Mouse (Mus musculus) embryonic facial prominence, embryonic 10.5 days (tissue): ENCODE results near the gene Kcna3. TPM values are rescaled to one million over a fixed set of nuclear protein-coding genes. Genes with fewer than 3 reads are reported as not detected.

ENCODE experiments used
- DNase-seq: peaks from one replicate; pipeline ENCODE4 v3.0.0-alpha.2; 2017; ENCODE audit warnings: low spot score
- H3K27ac ChIP-seq: fragments of 300-500 bp; sonication (generic); replicated peaks from 2 replicates; pipeline ENCODE4 v1.5.1; 2016; ENCODE audit warnings: mild to moderate bottlenecking
- H3K27me3 ChIP-seq: fragments of 300-500 bp; sonication (generic); replicated peaks from 2 replicates; pipeline ENCODE4 v1.6.1; 2016; ENCODE audit warnings: low read depth, mild to moderate bottlenecking; ENCODE audit not compliant: poor library complexity, severe bottlenecking
- H3K36me3 ChIP-seq: fragments of 300-500 bp; sonication (generic); replicated peaks from 2 replicates; pipeline ENCODE4 v1.6.1; 2016; ENCODE audit warnings: mild to moderate bottlenecking, moderate library complexity
- H3K4me1 ChIP-seq: fragments of 300-500 bp; sonication (generic); 2 replicates; pipeline ENCODE4 v1.6.1; 2016
- H3K4me3 ChIP-seq: fragments of 300-500 bp; sonication (generic); 2 replicates; pipeline ENCODE4 v1.5.1; 2016; ENCODE audit warnings: mild to moderate bottlenecking, moderate library complexity
- H3K9me3 ChIP-seq: fragments of 300-500 bp; sonication (generic); 2 replicates; pipeline ENCODE4 v1.6.1; 2016; ENCODE audit warnings: mild to moderate bottlenecking
- WGBS: fragments of 180-500 bp; shearing (Covaris S2); methylation state at CpG from one replicate; pipeline ENCODE4 v1.1.7; 2016; 5-methylcytosine and 5-hydroxymethylcytosine counted together
- polyA plus RNA-seq: library from polyadenylated mRNA; unstranded; fragments of >200 nt; fragmentation: Nextera tagmentation; extraction: Ambion mirVana; gene quantifications from 2 replicates; pipeline ENCODE4 v1.2.1, GENCODE M21; 2016

The Kcna3 gene
- polyA plus RNA-seq, 1 experiment from 2014 or later, result 2.3 TPM

DNA sequence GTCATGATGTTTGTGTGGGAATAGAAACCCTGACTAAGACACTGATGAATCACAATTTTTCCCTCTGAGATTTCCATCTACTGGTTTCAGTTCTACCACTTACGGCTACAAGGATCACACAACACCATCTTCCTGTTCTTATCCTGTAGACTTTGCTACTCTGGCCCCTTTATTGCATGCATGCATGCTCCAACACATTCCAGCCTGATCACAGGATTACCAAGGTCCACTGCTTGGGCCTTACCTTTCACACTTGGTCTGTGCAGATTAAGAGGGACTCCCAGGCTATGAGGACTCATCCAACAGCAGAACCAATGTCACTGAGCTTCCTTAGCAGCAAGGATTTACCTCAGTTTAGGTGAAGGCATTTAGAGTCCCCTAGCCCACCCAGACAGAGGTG is 39.7 kb downstream of the Kcna3 start:
- Histone ChIP-seq H3K27me3 (no peaks in the 10 kb centered on the region), H3K9me3 (no peaks in the 10 kb centered on the region), H3K36me3 (no peaks in the 10 kb centered on the region), H3K4me3 (no peak overlapping the region), H3K27ac (no peak overlapping the region), H3K4me1 (no peaks in the 10 kb centered on the region)
- WGBS, result 89% methylated on average over 1 of the region's 1 CpGs
- no peak for DNase-seq

DNA sequence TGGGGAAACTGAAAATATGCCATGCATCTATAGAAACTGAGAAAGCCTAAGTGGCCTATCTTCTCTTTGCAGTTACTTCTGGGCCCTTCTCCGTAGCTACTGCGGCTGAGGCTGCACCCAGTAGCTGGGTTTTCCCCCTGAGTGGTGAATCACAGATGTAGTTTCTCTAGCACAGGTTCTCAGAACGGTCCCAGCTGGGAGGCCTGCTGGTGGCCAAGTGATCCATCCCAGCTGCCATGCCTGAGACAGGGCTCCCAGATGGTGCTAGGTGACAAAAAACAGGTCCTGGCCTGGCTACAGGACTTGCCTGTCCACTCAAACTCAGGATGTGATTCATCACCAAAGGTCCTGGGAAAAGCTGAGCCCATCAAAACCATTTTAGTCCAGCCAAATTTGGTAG is 40.7 kb downstream of the Kcna3 start:
- no peak for DNase-seq
- 87% methylated on average over 3 of the region's 3 CpGs for WGBS

DNA sequence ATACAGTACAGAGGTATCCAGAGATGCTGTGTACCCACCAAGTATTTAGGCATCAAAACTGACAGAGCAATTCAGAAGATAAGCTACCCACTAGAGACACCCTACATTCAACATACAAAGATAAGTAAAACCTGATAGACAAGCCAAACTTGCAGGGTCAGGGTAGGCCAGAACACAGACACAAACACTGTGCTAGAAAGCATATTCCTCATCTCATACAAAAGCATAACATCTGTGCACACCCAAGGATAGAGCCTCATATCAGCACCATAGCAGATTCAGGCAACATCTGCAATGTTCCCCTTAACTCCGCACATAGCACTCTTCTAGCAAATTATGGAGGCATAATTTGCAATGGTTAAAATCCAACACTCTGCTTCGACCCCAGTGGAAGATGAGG is 41.1 kb downstream of the Kcna3 start:
- WGBS, result 85% methylated on average over 2 of the region's 2 CpGs
- H3K27ac ChIP-seq, result no peak overlapping the region
- H3K9me3 ChIP-seq, result no peaks in the 10 kb centered on the region
- H3K27me3 ChIP-seq, result no peaks in the 10 kb centered on the region
- H3K36me3 ChIP-seq, result no peaks in the 10 kb centered on the region
- DNase-seq, result no peak
- no peak overlapping the region for H3K4me3 ChIP-seq
- no peaks in the 10 kb centered on the region for H3K4me1 ChIP-seq

More for the DNA sequence above, 40.7 kb downstream of the Kcna3 start:
- no peak overlapping the region for H3K4me3 ChIP-seq
- H3K27me3 ChIP-seq, result no peaks in the 10 kb centered on the region
- H3K4me1 ChIP-seq, result no peaks in the 10 kb centered on the region
- H3K36me3 ChIP-seq, result no peaks in the 10 kb centered on the region
- H3K27ac ChIP-seq, result no peak overlapping the region
- H3K9me3 ChIP-seq, result no peaks in the 10 kb centered on the region

DNA sequence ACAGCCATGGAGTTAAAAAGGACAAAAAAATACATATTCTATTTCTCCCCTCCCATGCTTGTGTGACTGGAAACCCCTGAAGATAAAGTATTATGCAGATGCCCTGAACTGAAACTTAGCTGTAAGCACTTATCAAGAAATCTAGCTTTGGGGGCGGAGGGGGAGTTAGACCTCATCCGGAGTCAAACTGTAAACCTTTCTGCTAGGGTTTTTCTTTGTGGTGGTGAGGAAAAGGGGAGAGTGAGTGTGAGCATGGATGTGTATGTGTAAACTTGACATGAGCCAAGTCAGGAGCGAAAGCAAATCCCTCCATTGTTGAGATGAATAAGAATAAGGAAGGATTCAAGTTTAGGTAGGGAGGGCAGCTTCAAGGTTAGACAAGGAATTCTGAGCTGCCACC is 44.8 kb downstream of the Kcna3 start:
- 85% methylated on average over 3 of the region's 3 CpGs for WGBS
- DNase-seq, result no peak
- Histone ChIP-seq H3K27me3 (no peaks in the 10 kb centered on the region), H3K27ac (no peak overlapping the region), H3K4me1 (no peaks in the 10 kb centered on the region), H3K36me3 (no peaks in the 10 kb centered on the region), H3K4me3 (no peak overlapping the region), H3K9me3 (no peaks in the 10 kb centered on the region)

DNA sequence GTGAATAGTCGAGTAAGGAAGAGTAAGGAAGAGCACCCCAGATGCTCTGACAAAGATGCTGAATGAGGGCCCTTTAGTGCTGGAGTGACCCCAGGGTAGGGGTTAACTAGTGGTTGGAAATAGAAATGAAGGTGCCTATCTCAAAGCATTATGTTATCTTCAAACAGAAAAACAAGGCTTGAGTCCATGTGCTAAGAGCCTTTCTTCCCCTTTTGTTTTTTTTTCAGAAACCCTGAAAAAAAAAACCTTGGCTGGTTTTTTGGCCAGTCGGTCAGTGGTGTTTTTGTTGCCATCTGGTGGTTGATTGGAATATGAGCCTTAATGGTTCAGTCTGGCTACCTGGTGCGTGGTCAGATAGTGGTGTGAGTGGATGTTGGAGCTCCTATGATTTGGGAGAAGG is 45.3 kb downstream of the Kcna3 start:
- H3K4me1 ChIP-seq, result no peaks in the 10 kb centered on the region
- no peaks in the 10 kb centered on the region for H3K9me3 ChIP-seq
- WGBS, result 24% methylated on average over 3 of the region's 3 CpGs
- no peak for DNase-seq
- H3K36me3 ChIP-seq, result no peaks in the 10 kb centered on the region
- H3K27ac ChIP-seq, result no peak overlapping the region
- no peak overlapping the region for H3K4me3 ChIP-seq
- no peaks in the 10 kb centered on the region for H3K27me3 ChIP-seq

DNA sequence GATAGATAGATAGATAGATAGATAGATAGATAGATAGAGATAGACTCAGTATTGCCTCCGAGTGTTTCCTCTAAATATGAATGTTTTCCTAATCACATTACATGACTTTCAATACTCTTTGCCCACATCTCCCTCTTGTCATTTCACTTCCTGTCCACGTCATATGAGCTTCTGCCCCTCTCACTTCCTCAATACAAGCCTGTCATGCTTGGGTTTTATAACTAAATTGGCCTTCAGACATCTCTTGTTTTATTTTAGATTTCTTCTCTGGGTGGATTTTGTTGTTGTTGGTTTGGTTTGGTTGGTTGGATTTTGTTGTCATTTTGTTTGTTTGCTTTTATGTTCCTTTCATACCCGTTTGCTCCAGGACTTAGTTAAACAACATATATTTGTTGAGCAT is 48.6 kb downstream of the Kcna3 start:
- no peak for DNase-seq
- no peaks in the 10 kb centered on the region for H3K4me1 ChIP-seq
- no peak overlapping the region for H3K27ac ChIP-seq
- H3K36me3 ChIP-seq, result no peaks in the 10 kb centered on the region
- 80% methylated on average over 3 of the region's 3 CpGs for WGBS
- H3K9me3 ChIP-seq, result no peaks in the 10 kb centered on the region
- no peaks in the 10 kb centered on the region for H3K27me3 ChIP-seq
- H3K4me3 ChIP-seq, result no peak overlapping the region

DNA sequence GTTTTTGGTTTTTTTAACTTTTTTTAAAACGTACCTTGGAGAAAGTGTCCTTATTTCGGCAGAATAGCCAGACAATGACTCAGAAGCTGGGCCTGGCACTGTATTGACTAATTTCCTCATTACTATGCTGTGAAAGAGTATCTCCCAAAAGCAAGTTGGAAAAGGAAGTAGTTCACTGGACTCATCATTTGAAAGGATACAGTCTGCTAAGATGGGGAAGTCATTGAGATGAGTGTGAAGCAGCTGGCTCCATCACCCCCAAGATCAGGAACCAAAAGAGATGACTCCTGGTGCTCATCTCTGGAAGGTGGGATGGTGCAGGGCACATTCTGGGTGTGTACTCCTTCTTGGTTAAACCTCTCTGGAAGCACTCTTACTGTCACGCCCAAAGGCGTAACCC is 51.4 kb downstream of the Kcna3 start:
- Histone ChIP-seq H3K4me1 (no peaks in the 10 kb centered on the region), H3K27me3 (no peaks in the 10 kb centered on the region), H3K27ac (no peak overlapping the region), H3K36me3 (no peaks in the 10 kb centered on the region), H3K4me3 (no peak overlapping the region), H3K9me3 (no peaks in the 10 kb centered on the region)
- 88% methylated on average over 4 of the region's 4 CpGs for WGBS
- DNase-seq, result no peak

Other genes starting within 250 kb of the Kcna3 start
- gene Cd53, start 246.0 kb upstream of the Kcna3 start, polyA plus RNA-seq, result 2.2 and 3.1 TPM in 2 replicates
- gene Olfr266, start 209.9 kb upstream of the Kcna3 start, polyA plus RNA-seq, result not detected in 2 replicates
- gene Kcna2, start 65.0 kb downstream of the Kcna3 start, polyA plus RNA-seq, result 0.02 and 0.03 TPM in 2 replicates
- not detected in 2 replicates for gene Kcna10, start 146.9 kb downstream of the Kcna3 start, polyA plus RNA-seq
- 0.11 TPM in 1 of 2 replicates, not detected in the other for gene Cym, start 185.6 kb downstream of the Kcna3 start, polyA plus RNA-seq
- gene A630076J17Rik, start 194.4 kb downstream of the Kcna3 start, polyA plus RNA-seq, result not detected in 2 replicates
- gene Prok1, start 203.5 kb downstream of the Kcna3 start, polyA plus RNA-seq, result not detected in 2 replicates
- gene Lamtor5, start 242.7 kb downstream of the Kcna3 start, polyA plus RNA-seq, result 187 and 191 TPM in 2 replicates